ENCODE assay signal across 17 mouse cellular contexts in genomic region chr11:24235326-24235725, GRCm38 (mm10).
"Had no signal": no experiment of that assay in that cellular context is flagged by ENCODE, and none has a peak within 500 bp of the region (broad histone marks: within the 10 kb centered on the region; RNA-seq: fewer than 3 reads in every experiment).

No protein-coding gene starts in this region.

- ATAC-seq: forebrain, postnatal 0 days; hindbrain, postnatal 0 days; intestine, embryonic 16.5 days had no signal

- DNase-seq: forebrain, postnatal 0 days; gastrocnemius, postnatal 14 days; gastrocnemius, postnatal 36 days; heart, adult 11 months; heart, adult 2 months; heart, postnatal 14 days; heart, postnatal 36 days; kidney, adult 11 months; kidney, adult 2 months; kidney, adult 9 months; kidney, postnatal 14 days; kidney, postnatal 36 days; layer of hippocampus, adult 9-11 months; layer of hippocampus, postnatal 36 days; left cerebral cortex, postnatal 4 days had no signal
